Mouse (Mus musculus) granulocyte monocyte progenitor cell, adult 5-6 weeks (primary cell): ENCODE measurements around the gene Evl. TPM values are rescaled to one million over a fixed set of nuclear protein-coding genes. Genes with fewer than 3 reads are reported as not detected.
A peak's percentile ranks its signal among the peaks of the same experiment; 100 is the strongest.
"Not testable (repeated sequence)": the region's sequence is repeated elsewhere in the genome, so short reads cannot be mapped to it uniquely, and the experiment has no call there.

Source experiments
- ATAC-seq: replicated peaks from 2 replicates; pipeline ENCODE4 v1.8.0; 2016; ENCODE audit warnings: mild to moderate bottlenecking, moderate TSS enrichment, inconsistent platforms; ENCODE audit not compliant: poor library complexity, severe bottlenecking
- total RNA-seq, 2 experiments: library from RNA; stranded (forward) in 1 of 2; stranded (reverse) in 1 of 2; fragments of 200-712, 200-1000 nt in 1 of 2; fragments of >200 nt in 1 of 2; fragmentation: Nextera tagmentation in 1 of 2; gene quantifications; 2 replicates each; pipeline ENCODE4 v1.2.3; 2014 to 2017

Gene Evl
- total RNA-seq, 2 experiments from 2014 or later, result 39.1 to 57.0 TPM

DNA sequence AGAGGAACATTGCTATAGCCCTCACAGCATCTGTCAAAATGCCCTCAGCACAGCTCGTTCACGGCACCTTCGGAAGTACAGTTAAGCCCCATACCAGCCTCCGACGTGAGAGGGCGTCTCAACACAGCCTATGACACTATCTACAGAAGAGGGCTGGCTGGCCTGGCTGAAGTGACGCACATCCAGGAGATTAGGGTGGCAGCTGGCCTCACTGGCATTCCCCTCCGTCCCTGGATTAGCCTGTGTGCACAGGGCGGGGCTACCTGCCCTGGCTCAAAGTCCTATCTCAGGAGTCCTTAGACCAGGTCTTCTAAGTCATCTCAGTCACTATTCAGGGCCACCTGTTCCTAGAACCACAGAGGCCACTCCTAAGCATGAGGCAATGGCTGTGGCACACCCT lies 134.6 kb downstream of the Evl start:
- no peak for ATAC-seq

DNA sequence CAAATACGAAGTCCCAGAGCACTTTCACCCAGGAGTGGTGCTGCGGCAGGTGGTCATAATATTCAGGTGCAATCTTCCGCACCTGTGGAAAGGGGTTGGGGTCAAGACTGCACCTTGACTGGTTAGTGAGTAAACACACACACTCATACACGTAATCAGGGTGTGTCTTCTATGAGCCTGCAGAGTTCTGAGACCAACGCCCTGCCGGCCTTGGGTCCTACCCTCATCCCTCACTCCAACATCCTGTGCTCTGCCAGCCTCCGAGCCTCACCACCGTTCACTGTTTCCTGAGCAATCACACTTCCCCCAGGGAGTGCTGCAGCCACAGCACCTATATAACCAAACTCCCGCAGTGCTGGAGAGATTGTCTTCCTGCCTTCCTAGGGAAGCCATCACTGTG lies 136.0 kb downstream of the Evl start:
- no peak for ATAC-seq

DNA sequence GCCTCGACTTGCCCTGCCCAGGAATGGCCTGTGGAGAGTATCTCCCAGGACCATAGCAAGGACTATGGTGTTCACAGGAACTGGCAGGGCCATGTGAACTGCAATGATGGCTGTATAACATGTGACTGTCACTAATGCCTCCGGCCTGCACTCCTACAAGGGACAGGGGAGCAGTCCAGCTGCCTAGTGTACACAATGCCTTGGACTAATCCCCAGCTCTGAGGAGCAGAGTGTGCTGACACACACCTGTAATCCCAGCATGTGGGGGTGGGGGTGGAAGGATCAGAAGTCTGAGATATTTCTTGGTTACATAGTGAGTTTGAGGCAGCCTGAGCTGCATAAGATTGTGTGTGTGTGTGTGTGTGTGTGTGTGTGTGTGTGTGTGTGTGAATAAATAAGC lies 139.1 kb downstream of the Evl start:
- no peak for ATAC-seq

DNA sequence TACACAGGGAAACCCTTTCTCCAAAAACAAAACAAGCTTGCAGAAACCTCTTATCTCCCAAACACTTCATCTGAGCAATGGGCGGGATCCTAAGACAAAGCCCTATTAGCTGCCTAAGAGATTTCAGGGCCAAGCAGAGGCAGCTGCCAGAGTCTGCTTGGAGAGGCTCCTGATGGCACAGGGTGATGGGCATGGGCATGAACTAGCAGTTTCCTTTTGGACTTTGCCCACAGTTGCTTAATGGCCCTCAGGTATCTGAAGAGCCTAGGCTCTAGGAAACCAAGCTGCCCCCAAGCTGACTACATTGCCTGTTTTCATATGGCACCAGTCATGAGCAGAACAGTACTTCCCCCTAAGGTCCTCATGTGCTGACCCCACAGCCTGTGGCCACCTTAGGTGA lies 139.7 kb downstream of the Evl start:
- ATAC-seq, result no peak

DNA sequence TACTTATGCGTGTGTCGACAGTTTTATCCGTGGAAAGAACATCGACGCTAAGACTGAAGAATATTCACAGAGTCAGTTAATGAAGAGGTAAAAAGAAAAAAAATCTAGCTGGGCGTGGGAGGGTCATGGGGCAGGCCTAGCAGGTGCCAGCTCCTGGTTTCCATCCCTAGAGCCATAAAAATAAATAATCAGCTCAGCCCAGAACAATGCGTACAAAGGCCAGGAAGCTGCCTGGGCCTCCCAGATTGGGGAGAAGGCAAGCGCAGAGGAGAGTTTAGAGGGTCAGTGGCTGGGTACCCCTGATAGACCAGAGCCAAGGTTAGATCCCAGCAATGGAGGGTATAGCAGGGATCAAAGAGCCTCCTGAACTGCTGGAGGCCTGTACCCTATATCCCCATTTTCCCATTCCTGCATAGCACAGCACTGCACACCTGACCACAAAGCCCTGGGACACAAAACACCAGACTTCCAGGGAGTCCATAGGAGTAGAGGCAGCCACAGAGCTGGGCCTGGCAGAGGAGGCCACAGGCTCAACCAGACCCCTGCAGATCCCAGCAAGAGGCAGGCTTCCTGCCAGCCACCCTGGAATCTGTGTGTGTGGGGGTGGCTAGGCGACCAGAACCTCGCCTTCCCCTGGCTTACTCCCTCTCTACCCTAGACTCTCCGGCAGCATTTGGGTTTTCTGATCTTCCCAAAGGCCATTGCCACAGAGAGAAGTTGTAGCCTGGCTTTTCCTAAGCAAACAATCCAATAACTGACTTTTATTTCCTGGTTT lies 144.4 kb downstream of the Evl start:
- no peak for ATAC-seq

DNA sequence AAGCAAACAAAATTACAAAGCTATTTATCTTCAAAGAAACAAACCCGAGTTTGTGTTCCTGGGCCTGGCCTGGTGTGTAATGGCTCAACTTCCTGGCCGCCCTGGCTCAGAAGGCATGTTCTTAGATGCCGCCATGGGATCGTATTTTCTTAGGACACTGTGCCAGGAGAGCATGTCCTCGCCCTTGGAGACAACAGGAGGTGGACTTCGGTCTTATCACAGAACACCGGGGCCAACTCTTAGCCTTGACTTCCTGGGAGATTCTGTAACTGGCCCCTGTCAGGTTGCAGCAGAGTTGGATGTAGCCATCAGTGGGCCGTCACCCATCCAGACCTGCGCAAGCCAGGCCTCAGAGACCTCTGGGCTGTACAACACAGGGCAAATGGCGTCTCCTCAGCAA lies 145.1 kb downstream of the Evl start:
- peak; percentile 13; the same call in 1 of the 2 replicates for ATAC-seq

DNA sequence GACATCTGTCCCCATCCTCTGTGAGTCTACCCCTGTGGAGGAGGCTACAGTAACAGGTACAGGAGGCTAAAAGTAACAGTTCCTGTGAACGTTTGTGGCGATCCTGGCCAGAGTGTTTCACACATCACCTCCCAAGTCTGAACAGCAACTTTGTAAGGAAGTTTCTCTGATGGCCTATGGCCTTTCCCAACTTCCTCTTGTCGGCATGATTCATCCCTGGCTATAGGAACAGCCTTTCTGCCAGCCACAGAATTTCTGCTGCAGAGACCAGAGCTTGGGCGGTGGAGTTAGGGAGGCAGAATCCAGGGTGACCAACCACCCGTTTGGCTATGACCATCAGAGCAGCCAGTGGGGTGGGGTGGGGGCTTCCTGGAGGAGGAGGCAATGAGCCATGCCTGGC lies 145.5 kb downstream of the Evl start:
- ATAC-seq, result peak; percentile 66

DNA sequence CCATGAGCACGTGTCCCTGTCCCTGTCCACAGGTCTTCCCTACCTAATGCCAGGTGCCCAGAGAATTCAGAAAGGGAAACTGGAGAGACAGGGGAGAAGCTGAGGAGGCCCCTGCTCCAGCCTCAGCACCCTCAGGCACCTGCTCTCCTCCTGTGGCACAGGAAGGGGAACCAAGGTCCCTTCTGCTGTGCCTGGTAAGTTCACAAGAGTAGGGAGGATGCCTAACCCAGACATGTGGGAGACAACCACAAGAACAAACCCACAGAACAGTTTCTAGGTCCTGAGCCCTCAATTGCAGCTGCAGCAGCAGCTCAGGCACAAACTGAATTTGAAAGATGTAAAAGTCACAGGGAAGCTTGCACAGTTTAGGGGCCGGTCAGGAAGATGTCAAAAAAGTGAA lies 146.7 kb downstream of the Evl start:
- ATAC-seq, result peak; percentile 36; the same call in 1 of the 2 replicates

DNA sequence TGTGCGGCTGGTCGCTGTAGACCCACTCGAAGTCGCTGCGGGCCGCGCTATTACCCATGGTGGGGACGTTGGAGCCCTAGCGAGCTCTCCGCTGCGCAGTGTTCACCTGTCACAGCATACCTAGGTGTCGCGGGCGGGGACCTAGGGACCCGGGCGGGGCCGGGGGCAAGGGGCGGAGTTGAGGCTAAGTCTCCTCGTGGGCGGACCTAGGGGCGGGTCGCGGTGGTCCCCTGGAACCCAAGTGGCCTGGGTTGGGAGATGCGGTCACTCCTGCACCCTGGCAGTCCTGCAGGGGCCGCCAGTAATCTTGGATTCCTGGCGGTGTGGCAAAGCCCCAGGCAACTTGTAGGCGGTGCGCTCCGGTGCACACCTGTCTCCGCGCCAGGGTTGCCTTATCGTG lies 147.7 kb downstream of the Evl start, which contains the start of gene Degs2:
Gene Degs2 (minus strand): TSS at position 131 of the 400 bp plus-strand sequence.
- ATAC-seq, result 0 out of 2 replicates have a peak, but pooled peaks have one; percentile 8

DNA sequence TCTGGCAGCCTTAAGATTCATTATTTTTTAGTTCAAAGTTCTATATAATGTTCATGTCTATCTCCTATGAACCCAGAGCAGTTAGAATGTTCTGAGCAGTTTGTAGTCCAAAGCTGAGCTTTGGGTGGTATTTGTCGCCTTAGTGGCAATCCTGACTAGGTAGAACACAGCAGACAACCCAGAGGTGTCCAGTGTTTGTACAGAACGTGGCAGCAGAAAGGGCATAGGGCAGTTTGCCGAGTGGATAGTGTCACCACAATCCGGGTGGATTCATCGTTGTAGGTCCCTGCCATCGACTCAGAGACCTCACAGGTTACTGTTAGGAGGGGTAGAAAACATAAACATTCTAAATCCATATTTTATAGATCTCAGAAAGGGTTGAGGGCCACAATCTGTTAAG lies 151.0 kb downstream of the Evl start:
- ATAC-seq, result no peak

DNA sequence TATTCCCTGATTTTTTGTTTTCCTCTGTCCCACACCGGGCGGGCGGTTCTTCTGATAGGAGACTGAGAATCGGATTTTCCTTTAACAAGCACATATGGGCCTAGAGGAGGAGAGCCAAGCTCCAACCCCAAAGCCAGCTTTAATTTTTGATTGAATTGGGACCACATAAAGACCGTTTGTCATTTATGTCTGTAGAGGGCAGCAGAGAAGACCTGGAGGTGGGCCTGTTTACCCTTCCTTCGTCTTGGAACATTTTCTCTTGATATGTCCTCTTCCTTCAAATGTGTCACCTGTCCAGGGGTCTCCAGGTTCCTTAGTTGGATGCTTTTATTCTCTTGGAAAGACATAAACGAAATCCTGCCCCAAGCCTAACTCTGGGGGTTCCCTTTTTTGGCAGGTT lies 151.6 kb downstream of the Evl start:
- ATAC-seq, result no peak

DNA sequence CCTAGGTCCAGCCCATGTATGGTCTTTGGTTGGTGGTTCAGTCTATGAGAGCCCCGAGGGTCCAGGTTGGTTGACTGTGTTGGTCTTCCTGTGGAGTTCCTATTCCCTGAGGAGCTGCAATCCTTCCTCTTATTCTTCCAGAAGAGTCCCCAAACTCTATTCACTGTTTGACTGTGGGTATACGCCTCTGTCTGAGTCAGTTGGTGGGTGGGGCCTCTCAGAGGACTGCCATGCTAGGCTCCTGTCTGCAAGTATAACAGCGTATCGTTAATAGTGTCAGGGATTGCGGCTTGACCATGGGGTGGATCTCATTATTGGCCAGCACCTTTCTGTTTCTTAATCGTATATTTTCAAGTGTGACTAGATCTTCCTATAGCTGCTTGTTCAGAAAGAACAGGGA lies 154.9 kb downstream of the Evl start:
- no peak for ATAC-seq

DNA sequence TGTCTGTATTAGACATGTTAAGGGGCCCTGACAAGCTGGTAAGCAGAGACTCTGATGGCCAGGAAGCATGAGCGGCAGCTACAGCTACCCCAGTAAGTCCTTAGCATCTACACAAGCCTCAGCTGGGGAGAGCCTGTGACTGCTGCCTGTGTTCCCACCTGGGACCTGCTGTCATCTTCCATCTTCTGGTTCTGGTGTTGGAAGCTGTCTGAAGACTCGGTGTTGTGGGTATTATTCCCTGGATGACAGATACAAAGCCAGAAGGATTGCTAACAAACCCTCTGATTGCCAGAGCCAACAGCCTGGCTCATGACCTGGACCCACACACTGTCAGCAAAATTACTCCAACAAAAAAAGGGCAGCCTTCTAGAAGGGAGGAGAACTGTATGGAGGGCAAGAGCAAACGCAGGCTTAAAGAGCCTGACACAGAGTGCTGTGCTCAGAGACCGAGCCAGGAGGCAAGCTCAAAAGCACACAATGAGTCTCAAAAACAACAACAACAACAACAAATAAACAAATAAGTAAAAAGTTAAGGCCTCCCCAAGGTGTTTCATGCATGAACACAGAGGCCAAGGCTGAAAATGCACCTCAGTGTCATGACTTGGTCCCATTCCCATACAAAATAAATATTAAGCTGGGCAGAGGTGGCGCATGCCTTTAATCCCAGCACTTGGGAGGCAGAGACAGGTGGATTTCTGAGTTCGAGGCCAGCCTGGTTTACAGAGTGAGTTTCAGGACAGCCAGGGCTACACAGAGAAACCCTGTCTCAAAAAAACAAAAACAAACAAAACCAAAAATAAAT lies 155.6 kb downstream of the Evl start:
- no peak for ATAC-seq

DNA sequence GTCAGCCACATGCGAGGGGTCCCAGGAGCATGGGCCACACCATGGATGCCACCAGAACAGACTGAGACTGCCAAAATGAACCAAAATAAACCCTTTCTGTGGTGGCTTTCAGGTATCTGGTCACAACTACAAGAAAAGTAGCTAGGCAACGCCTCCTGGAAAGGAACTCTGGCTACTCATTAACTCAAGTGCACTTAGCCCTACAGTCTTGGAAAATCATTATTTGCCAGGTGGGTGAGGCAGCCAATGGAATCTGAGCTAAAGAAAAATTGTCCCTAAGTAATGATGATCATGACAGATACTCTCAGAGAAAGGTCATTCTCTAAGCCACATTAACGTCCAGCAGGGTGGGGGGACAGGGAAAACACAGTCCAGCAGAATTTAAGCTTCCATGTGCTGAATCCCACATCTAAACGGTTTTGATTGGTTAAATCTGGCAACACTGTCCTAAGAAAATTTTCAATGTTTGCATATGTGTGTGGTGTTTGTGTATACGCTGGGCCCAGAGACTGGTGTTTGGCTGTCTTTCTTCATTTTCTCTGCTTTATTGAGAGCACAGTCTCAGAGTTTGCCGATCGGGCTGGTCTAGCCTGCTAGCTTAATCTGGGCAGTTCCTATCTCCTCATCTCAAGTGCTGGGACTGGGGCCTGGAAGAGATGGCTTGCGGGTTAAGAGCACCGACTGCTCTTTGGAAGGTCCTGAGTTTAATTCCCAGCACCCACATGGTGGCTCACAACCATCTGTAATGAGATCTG lies 156.5 kb downstream of the Evl start:
- no peak for ATAC-seq

DNA sequence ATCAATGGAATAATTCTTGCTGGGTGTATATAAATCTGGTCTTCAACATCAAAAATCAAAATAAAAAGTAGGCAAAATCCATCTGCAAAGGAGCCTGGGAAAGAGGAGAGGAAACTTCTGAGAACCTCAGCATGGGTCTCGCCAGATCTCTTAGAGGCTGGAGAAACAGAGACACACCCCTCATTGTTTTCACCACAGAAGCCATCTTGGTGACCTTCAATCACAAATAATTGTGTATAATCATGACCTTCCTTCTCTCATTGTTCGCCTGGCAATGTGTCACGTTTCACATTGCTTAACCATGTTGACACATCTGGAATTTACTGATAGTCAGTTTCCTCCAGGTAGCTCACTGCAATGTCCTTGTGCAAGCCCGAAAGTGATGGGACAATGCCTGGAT lies 158.0 kb downstream of the Evl start:
- no peak for ATAC-seq

DNA sequence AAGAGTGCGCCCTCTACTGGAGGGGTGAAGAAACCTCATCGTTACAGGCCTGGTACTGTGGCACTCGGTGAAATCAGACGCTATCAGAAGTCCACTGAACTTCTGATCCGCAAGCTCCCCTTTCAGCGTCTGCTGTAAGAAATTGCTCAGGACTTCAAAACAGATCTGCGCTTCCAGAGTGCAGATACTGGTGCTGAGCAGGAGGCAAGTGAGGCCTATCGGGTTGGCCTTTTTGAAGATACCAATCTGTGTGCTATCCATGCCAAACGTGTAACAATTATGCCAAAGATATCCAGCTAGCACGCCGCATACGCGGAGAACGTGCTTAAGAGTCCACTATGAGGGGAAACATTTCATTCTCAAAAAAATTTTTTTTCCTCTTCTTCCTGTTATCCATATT lies 159.5 kb downstream of the Evl start:
- not testable (repeated sequence) for ATAC-seq

DNA sequence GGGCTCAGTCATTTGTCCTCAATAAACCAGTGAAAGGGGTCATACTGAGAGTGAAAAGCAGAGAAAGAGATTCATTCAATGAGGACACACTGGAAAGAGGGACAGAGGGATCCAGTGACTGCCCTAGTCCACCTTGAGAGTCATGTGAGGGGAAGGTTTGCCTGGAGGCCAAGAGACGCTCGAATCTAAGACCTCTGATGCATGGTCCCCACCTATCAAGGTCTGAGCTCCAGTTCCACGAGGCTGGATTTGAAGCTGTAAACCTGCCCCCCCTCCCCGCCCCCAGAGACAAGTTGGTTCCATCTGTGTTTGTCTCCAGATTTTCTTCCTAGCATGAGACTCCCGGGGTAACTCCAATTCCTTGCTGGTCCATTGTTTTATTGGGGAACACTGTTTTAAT lies 161.3 kb downstream of the Evl start:
- ATAC-seq, result no peak

DNA sequence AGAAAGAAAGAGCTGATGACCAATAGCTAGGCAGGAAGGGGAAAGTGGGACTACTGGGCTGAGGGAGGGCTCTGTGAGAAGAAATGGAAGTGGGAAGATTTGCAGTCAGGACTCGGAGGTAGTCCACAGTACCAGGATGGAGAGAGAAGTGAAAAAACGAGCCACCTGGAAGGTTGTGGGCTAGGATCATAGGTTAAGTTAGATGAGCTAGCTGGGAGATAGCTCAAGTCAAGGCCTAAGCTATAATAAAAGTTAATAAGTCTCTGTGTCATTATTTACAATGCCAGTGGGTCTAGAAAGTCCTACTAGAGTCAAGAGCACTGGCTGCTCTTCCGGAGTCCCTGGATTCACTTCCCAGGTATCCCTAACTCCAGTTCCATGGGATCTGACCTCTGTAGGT lies 164.0 kb downstream of the Evl start:
- no peak for ATAC-seq

DNA sequence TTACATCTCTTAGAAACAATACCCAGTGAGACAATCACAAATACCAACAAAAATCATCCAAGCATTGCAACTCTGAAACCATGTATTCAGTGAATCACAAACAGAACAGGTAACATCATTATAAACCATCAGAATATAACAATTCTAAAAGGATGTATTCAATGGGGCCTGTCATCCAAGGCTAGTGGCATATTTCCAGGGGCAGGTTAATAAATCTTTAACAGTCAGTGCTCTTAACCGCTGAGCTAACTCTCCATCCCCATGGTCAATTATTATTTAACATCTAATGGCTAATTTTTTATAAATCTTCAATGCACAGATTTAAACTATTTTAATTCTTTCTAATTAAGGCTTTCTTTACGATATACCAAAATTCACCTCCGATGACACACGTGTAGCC lies 167.9 kb downstream of the Evl start:
- no peak for ATAC-seq

DNA sequence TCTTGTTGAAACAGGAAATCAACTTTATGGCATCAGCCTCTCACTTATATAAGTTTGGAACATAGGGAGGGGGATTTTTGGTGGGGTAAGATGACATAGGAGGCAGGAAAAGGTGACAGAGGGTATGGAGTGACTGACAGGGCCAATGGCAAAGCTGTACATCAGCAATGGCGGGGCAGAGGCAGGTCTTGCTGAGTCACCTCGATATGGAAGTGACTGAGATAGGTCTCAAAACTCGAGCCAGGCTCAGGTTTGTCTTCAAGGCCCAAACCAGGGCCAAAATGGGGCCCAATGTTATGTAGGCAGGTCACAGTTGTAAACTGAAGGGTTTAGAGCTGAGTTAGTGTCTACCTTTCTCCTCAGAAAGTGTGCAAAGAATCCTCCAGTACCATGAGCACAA lies 169.3 kb downstream of the Evl start:
- ATAC-seq, result no peak

DNA sequence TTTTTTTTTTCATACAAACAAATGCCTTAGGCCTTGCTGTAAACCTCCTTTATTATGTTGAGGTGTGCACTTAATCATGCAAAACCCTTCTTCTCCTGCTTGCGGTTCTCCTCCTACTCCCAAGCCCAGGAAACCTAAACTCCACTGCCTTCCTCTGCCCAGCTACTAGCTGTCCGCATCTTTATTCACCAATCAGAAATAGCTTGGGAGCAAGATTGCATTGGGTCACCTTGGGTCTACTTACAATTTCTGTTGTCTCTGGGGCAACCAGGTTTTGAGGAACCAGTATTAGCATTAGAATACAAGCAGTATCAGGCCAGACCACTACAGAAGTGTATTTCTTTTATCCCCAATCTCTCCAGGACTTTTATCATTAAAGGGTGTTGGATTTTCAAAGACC lies 179.9 kb downstream of the Evl start:
- ATAC-seq, result no peak
